Mouse (Mus musculus) heart, embryonic 15.5 days (tissue): Measurements from ENCODE around the gene Crybg3. TPM values are rescaled to one million over a fixed set of nuclear protein-coding genes. Genes with fewer than 3 reads are reported as not detected.
"Not testable (repeated sequence)": the region's sequence is repeated elsewhere in the genome, so short reads cannot be mapped to it uniquely, and the experiment has no call there.

ENCODE experiments used
- ATAC-seq: fragments of 200-750 bp; cut with Nextera tagmentation; replicated peaks from 2 replicates; pipeline ENCODE4 v1.8.0; 2017; ENCODE audit warnings: low read depth, moderate TSS enrichment; ENCODE audit not compliant: insufficient number of reproducible peaks, insufficient read depth, low FRiP score
- H3K27ac ChIP-seq: fragments of 300-500 bp; sonication (generic); 2 replicates; pipeline ENCODE4 v1.5.1; 2015; ENCODE audit warnings: mild to moderate bottlenecking, inconsistent platforms
- H3K27me3 ChIP-seq: fragments of 300-500 bp; sonication (generic); 2 replicates; pipeline ENCODE4 v1.6.1; 2015; ENCODE audit warnings: inconsistent platforms
- H3K36me3 ChIP-seq: fragments of 300-500 bp; sonication (generic); 2 replicates; pipeline ENCODE4 v1.6.1; 2015; ENCODE audit warnings: mild to moderate bottlenecking, inconsistent platforms
- H3K4me1 ChIP-seq: fragments of 300-500 bp; sonication (generic); replicated peaks from 2 replicates; pipeline ENCODE4 v1.6.1; 2015; ENCODE audit warnings: inconsistent platforms
- H3K4me2 ChIP-seq: fragments of 300-500 bp; sonication (generic); 2 replicates; pipeline ENCODE4 v1.6.1; 2015; ENCODE audit warnings: inconsistent platforms, mild to moderate bottlenecking, moderate library complexity
- H3K4me3 ChIP-seq: fragments of 300-500 bp; sonication (generic); 2 replicates; pipeline ENCODE4 v1.5.1; 2015; ENCODE audit warnings: mild to moderate bottlenecking, inconsistent platforms
- H3K9ac ChIP-seq: fragments of 300-500 bp; sonication (generic); 2 replicates; pipeline ENCODE4 v1.6.1; 2015; ENCODE audit warnings: mild to moderate bottlenecking, inconsistent platforms
- H3K9me3 ChIP-seq: fragments of 300-500 bp; sonication (generic); replicated peaks from 2 replicates; pipeline ENCODE4 v1.6.1; 2016; ENCODE audit warnings: inconsistent platforms
- WGBS: fragments of 180-500 bp; shearing (Covaris S2); methylation state at CpG from one replicate; pipeline ENCODE4 v1.1.7; 2015; ENCODE audit warnings: mixed read lengths; 5-methylcytosine and 5-hydroxymethylcytosine counted together
- polyA plus RNA-seq: library from polyadenylated mRNA; unstranded; fragments of >200 nt; fragmentation: Nextera tagmentation; extraction: Ambion mirVana; gene quantifications from 2 replicates; pipeline ENCODE4 v1.2.1, GENCODE M21; 2015

Gene Crybg3
- polyA plus RNA-seq, 1 experiment from 2014 or later: 10.6 TPM

- no peak overlapping the region for H3K27ac ChIP-seq
- H3K4me2 ChIP-seq: no peak overlapping the region
- WGBS: 83% methylated on average over 14 of the region's 14 CpGs
- no peaks in the 10 kb centered on the region for H3K9me3 ChIP-seq
- H3K4me1 ChIP-seq: 0 out of 2 replicates have a peak, but pooled peaks cover 3% of the 10 kb centered on the region
- no peak for ATAC-seq
- H3K27me3 ChIP-seq: no peaks in the 10 kb centered on the region
- no peak overlapping the region for H3K4me3 ChIP-seq
- peaks cover 80% of the 10 kb centered on the region for H3K36me3 ChIP-seq
- H3K9ac ChIP-seq: no peak overlapping the region
These were observed 107.6 kb downstream of the Crybg3 start for GRCm38 (mm10) chr16:59493199-59493598.

GRCm38 (mm10) chr16:59487975-59488548, 112.7 kb downstream of the Crybg3 start:
- 73% methylated on average over 9 of the region's 9 CpGs for WGBS
- H3K27me3 ChIP-seq: no peaks in the 10 kb centered on the region
- H3K27ac ChIP-seq: no peak overlapping the region
- H3K36me3 ChIP-seq: peaks cover 80% of the 10 kb centered on the region
- no peak overlapping the region for H3K4me3 ChIP-seq
- no peaks in the 10 kb centered on the region for H3K9me3 ChIP-seq
- no peak for ATAC-seq
- no peak overlapping the region for H3K4me2 ChIP-seq
- H3K4me1 ChIP-seq: no peaks in the 10 kb centered on the region
- H3K9ac ChIP-seq: no peak overlapping the region

- WGBS: 71% methylated on average over 7 of the region's 7 CpGs
- H3K36me3 ChIP-seq: peaks cover 79% of the 10 kb centered on the region
These were observed 113.5 kb downstream of the Crybg3 start for GRCm38 (mm10) chr16:59487239-59487638.

GRCm38 (mm10) chr16:59477955-59478354, 122.8 kb downstream of the Crybg3 start:
- Histone ChIP-seq H3K4me1 (peaks cover under 1% of the 10 kb centered on the region; the same call in 1 of the 2 replicates), H3K36me3 (peaks cover 21% of the 10 kb centered on the region), H3K27ac (no peak overlapping the region), H3K27me3 (no peaks in the 10 kb centered on the region), H3K9ac (no peak overlapping the region), H3K9me3 (no peaks in the 10 kb centered on the region), H3K4me3 (no peak overlapping the region), H3K4me2 (no peak overlapping the region)
- ATAC-seq: no peak
- WGBS: 80% methylated on average over 3 of the region's 3 CpGs

More at GRCm38 (mm10) chr16:59487239-59487638, 113.5 kb downstream of the Crybg3 start:
- no peak overlapping the region for H3K4me3 ChIP-seq
- H3K9ac ChIP-seq: no peak overlapping the region
- H3K4me1 ChIP-seq: no peaks in the 10 kb centered on the region
- no peaks in the 10 kb centered on the region for H3K9me3 ChIP-seq
- H3K27ac ChIP-seq: no peak overlapping the region
- no peak for ATAC-seq
- no peak overlapping the region for H3K4me2 ChIP-seq
- no peaks in the 10 kb centered on the region for H3K27me3 ChIP-seq

- Histone ChIP-seq H3K36me3 (peaks cover 9% of the 10 kb centered on the region), H3K4me1 (peaks cover 7% of the 10 kb centered on the region), H3K4me3 (no peak overlapping the region), H3K9me3 (no peaks in the 10 kb centered on the region; the same call in 1 of the 2 replicates), H3K27ac (no peak overlapping the region), H3K9ac (no peak overlapping the region), H3K27me3 (no peaks in the 10 kb centered on the region), H3K4me2 (no peak overlapping the region)
- 22% methylated on average over 1 of the region's 1 CpGs for WGBS
- ATAC-seq: no peak
These were observed 126.0 kb downstream of the Crybg3 start for GRCm38 (mm10) chr16:59474788-59475187.

- peak overlapping the region; percentile 70 for H3K4me2 ChIP-seq
- no peak for ATAC-seq
- H3K27ac ChIP-seq: no peak overlapping the region
- H3K36me3 ChIP-seq: no peaks in the 10 kb centered on the region
- no peaks in the 10 kb centered on the region; the same call in 1 of the 2 replicates for H3K9me3 ChIP-seq
- H3K9ac ChIP-seq: peak overlapping the region; percentile 60; the same call in 1 of the 2 replicates
- H3K27me3 ChIP-seq: no peaks in the 10 kb centered on the region
- 44% methylated on average over 6 of the region's 6 CpGs for WGBS
- peak overlapping the region; percentile 67 for H3K4me3 ChIP-seq
- peaks cover 7% of the 10 kb centered on the region for H3K4me1 ChIP-seq
These were observed 128.2 kb downstream of the Crybg3 start for GRCm38 (mm10) chr16:59472546-59472945.

GRCm38 (mm10) chr16:59471637-59472278, 129.0 kb downstream of the Crybg3 start, which contains the start of gene Riox2:
Gene Riox2 (plus strand): TSS chr16:59471775.
- Histone ChIP-seq H3K27ac (peak within 1 kb of the TSS; percentile 62), H3K4me2 (peak within 1 kb of the TSS; percentile 70), H3K36me3 (no peaks in the 10 kb centered on the region), H3K9me3 (no peaks in the 10 kb centered on the region; the same call in 1 of the 2 replicates), H3K27me3 (no peaks in the 10 kb centered on the region), H3K9ac (peak within 1 kb of the TSS; percentile 60), H3K4me1 (peaks cover 7% of the 10 kb centered on the region), H3K4me3 (peak within 1 kb of the TSS; percentile 67)
- peak; percentile 89 for ATAC-seq
- under 1% methylated on average over 56 of the region's 56 CpGs for WGBS

GRCm38 (mm10) chr16:59469846-59470245, 130.9 kb downstream of the Crybg3 start:
- Histone ChIP-seq H3K9ac (no peak overlapping the region), H3K4me1 (peaks cover 7% of the 10 kb centered on the region), H3K27ac (no peak overlapping the region), H3K4me2 (no peak overlapping the region), H3K36me3 (no peaks in the 10 kb centered on the region), H3K27me3 (no peaks in the 10 kb centered on the region), H3K4me3 (no peak overlapping the region), H3K9me3 (no peaks in the 10 kb centered on the region; the same call in 1 of the 2 replicates)
- 81% methylated on average over 1 of the region's 1 CpGs for WGBS
- ATAC-seq: no peak

- no peaks in the 10 kb centered on the region for H3K27me3 ChIP-seq
- no peak overlapping the region for H3K27ac ChIP-seq
- no peaks in the 10 kb centered on the region for H3K36me3 ChIP-seq
- no peak overlapping the region for H3K4me2 ChIP-seq
- H3K4me3 ChIP-seq: no peak overlapping the region
- ATAC-seq: no peak
- H3K4me1 ChIP-seq: no peaks in the 10 kb centered on the region
- H3K9ac ChIP-seq: no peak overlapping the region
- H3K9me3 ChIP-seq: peaks cover 3% of the 10 kb centered on the region; the same call in 1 of the 2 replicates
- 87% methylated on average over 6 of the region's 6 CpGs for WGBS
These were observed 136.8 kb downstream of the Crybg3 start for GRCm38 (mm10) chr16:59463973-59464372.

- no peak overlapping the region for H3K4me3 ChIP-seq
- H3K4me2 ChIP-seq: no peak overlapping the region
- peaks cover 3% of the 10 kb centered on the region; the same call in 1 of the 2 replicates for H3K9me3 ChIP-seq
- 67% methylated on average over 4 of the region's 4 CpGs for WGBS
- H3K27me3 ChIP-seq: no peaks in the 10 kb centered on the region
- no peak overlapping the region for H3K9ac ChIP-seq
- H3K27ac ChIP-seq: no peak overlapping the region
- no peak for ATAC-seq
- no peaks in the 10 kb centered on the region for H3K4me1 ChIP-seq
- no peaks in the 10 kb centered on the region for H3K36me3 ChIP-seq
These were observed 137.2 kb downstream of the Crybg3 start for GRCm38 (mm10) chr16:59463567-59463966.

- H3K27ac ChIP-seq, H3K9me3 ChIP-seq, H3K9ac ChIP-seq, H3K27me3 ChIP-seq, H3K4me2 ChIP-seq, H3K4me1 ChIP-seq, ATAC-seq, H3K36me3 ChIP-seq, H3K4me3 ChIP-seq: not testable (repeated sequence)
- WGBS: 65% methylated on average over 5 of the region's 5 CpGs
These were observed 141.4 kb downstream of the Crybg3 start for GRCm38 (mm10) chr16:59459259-59459861.
